Mouse (Mus musculus): ENCODE measurements around the gene Adsl.

Adsl gene

GRCm38 (mm10) chr15:81007905-81008304 lies 59.6 kb downstream of the Adsl start:
- DNase-seq (ENCODE audit: low spot score in 2 of 2) = no peak

GRCm38 (mm10) chr15:81008689-81009123 lies 60.4 kb downstream of the Adsl start:
- DNase-seq (ENCODE audit: low spot score in 2 of 2) = no peak

- no peak for DNase-seq (ENCODE audit: low spot score in 2 of 2)
Observed at GRCm38 (mm10) chr15:81010114-81010513, 61.8 kb downstream of the Adsl start.

- DNase-seq (ENCODE audit: low spot score in 2 of 2) = no peak
Observed at GRCm38 (mm10) chr15:81011523-81011922, 63.2 kb downstream of the Adsl start.

- no peak for DNase-seq (ENCODE audit: low spot score in 2 of 2)
Observed at GRCm38 (mm10) chr15:81012359-81012758, 64.1 kb downstream of the Adsl start.

- DNase-seq (ENCODE audit: low spot score in 2 of 2) = no peak
Observed at GRCm38 (mm10) chr15:81013186-81013585, 64.9 kb downstream of the Adsl start.

GRCm38 (mm10) chr15:81015068-81015744 lies 66.9 kb downstream of the Adsl start:
- no peak for DNase-seq (ENCODE audit: low spot score in 2 of 2)

GRCm38 (mm10) chr15:81016488-81016887 lies 68.2 kb downstream of the Adsl start:
- no peak for DNase-seq (ENCODE audit: low spot score in 2 of 2)

GRCm38 (mm10) chr15:81017308-81017707 lies 69.0 kb downstream of the Adsl start:
- no peak for DNase-seq (ENCODE audit: low spot score in 2 of 2)

Measured in thymus, postnatal 10 days (tissue).